Comparison of ENCODE assay signal across 8 mouse cellular contexts in the genomic region with DNA sequence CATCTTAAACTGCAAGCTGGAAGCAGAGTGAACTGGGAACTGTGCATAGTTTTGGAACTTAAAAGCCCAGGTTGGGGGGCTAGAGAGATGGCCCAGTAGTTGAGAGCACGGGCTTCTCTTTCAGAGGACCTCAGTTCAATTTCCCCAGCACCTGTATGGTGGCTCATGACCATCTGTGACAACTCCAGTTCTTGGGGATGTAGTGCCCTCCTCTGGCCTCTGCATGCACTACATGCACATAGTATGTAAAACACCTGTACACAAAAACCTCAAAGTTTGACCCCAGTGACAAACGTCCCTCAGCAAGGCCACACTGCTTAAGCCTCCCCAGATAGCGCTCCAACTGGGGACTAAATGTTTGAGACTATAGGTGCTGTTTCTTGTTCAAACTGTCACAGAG. TPM values are rescaled to one million over a fixed set of nuclear protein-coding genes. Genes with fewer than 3 reads are reported as not detected.
DNase-seq lines count a peak whose midpoint lies in the region; ATAC-seq and TF ChIP-seq lines count a peak whose summit lies in the region.
"Had no signal": no experiment of that assay in that cellular context is flagged by ENCODE, and none has a peak within 500 bp of the region (broad histone marks: within the 10 kb centered on the region; RNA-seq: fewer than 3 reads in every experiment).

No protein-coding gene starts in this region.

- H3K36me3 ChIP-seq in ES-E14 (ENCODE audit: control insufficient read depth, insufficient read depth, low read length, poor library complexity, severe bottlenecking) = no peaks in the 10 kb centered on the region

- no peaks in the 10 kb centered on the region for H3K9me3 ChIP-seq in ES-E14 (ENCODE audit: control insufficient read depth, insufficient read depth, low read depth, low read length)

- ATAC-seq in megakaryocyte progenitor cell, adult 5-6 weeks (replicated peaks; ENCODE audit: poor library complexity) = peak; percentile 63

- H3K9ac ChIP-seq in ES-E14 (ENCODE audit: insufficient read depth, low read depth, low read length, poor library complexity, severe bottlenecking) = no peak overlapping the region

- intact Hi-C loops in left cerebral cortex, postnatal 14 days (cut with DNase I) = no loop called here

- H3K4me3 ChIP-seq in ES-E14 (ENCODE audit: insufficient read depth in 1 of 2, low read depth in 1 of 2, low read length in 2 of 2, poor library complexity in 1 of 2, severe bottlenecking in 1 of 2) = no peak overlapping the region
- H3K4me3 ChIP-seq: erythroblast, embryonic 14.5 days had no signal

- peaks cover 0 to 3% of the 10 kb centered on the region in 2 experiments; a peak in 1 of 4 replicates for H3K4me1 ChIP-seq in ES-E14 (ENCODE audit: control insufficient read depth in 2 of 2, insufficient read depth in 2 of 2, low read length in 2 of 2, poor library complexity in 1 of 2)

- no peak overlapping the region for H3K27ac ChIP-seq in ES-E14 (ENCODE audit: insufficient read depth, low read depth, low read length, poor library complexity, severe bottlenecking)

- peak; percentile 37 to 45 for DNase-seq in left cerebral cortex, postnatal 14 days (ENCODE audit: low spot score in 2 of 2)
- no peak for DNase-seq in left cerebral cortex, adult 11 months (ENCODE audit: low spot score)
- no peak for DNase-seq in ES-E14 (ENCODE audit: low read depth, low spot score)
- peak; percentile 40 for DNase-seq in c-Kit-positive CD71-negative TER-119-negative erythroid progenitor cells, embryonic 14.5 days (ENCODE audit: low read depth)
- no peak for DNase-seq in urinary bladder, adult 2 months (ENCODE audit: low spot score)
- DNase-seq in layer of hippocampus, adult 9-10 months (ENCODE audit: low spot score) = no peak

- in situ Hi-C loops in ES-E14 (cut with MboI; ENCODE audit: low sequenced_read_pairs in 2 of 2, unreplicated experiment in 2 of 2) = no loop called here

TF ChIP-seq in ES-E14, 5 proteins besides CTCF, POLR2A, EP300 and RAD21:
- TF ChIP-seq CHD2 (IDR thresholded peaks at IDR 0.05; ENCODE audit: low read depth, low read length) (no peak), ZC3H11A (IDR thresholded peaks at IDR 0.05; ENCODE audit: borderline replicate concordance, low read depth, low read length) (peak; percentile 80; the same call in 1 of the 2 replicates)
TF ChIP-seq in ES-E14: peak in this region for 1.

RNA-seq across cellular contexts. Expression of gene Adra1d, which starts 35.0 kb away (rescaled TPM):
- total RNA-seq in left cerebral cortex, postnatal 14 days (2021) = 10 to 100 TPM; 43.4 to 46.9 TPM
- 0.79 and 0.85 TPM in 2 replicates for total RNA-seq in ES-E14 (2012; rRNA removed)
- not detected in 2 replicates for total RNA-seq in megakaryocyte progenitor cell, adult 5-6 weeks (2015)
- not detected in 2 replicates for total RNA-seq in megakaryocyte progenitor cell, adult 5-6 weeks (2017)
- 0.97 and 1.1 TPM in 2 replicates for polyA plus RNA-seq in urinary bladder, adult 2 months (2012; rRNA removed)
- polyA plus RNA-seq: erythroblast, embryonic 14.5 days had no signal

RNA-seq across cellular contexts. Expression of gene Smox, which starts 35.8 kb away (rescaled TPM):
- 10 to 100 TPM; 65.4 to 68.9 TPM for total RNA-seq in left cerebral cortex, postnatal 14 days (2021)
- 12.9 and 16.1 TPM in 2 replicates for total RNA-seq in ES-E14 (2012; rRNA removed)
- 4.6 and 5.7 TPM in 2 replicates for total RNA-seq in megakaryocyte progenitor cell, adult 5-6 weeks (2015)
- 7.8 and 8.7 TPM in 2 replicates for total RNA-seq in megakaryocyte progenitor cell, adult 5-6 weeks (2017)
- polyA plus RNA-seq in urinary bladder, adult 2 months (2012; rRNA removed) = 16.7 and 18.4 TPM in 2 replicates

Comparison
In these comparisons a context has a peak if more than half of its experiments do, and no peak if none do; other contexts are left out.
1. DNase-seq: peak in left cerebral cortex, postnatal 14 days (2 of 2) and c-Kit-positive CD71-negative TER-119-negative erythroid progenitor cells, embryonic 14.5 days (single experiment); none in left cerebral cortex, adult 11 months (single experiment), ES-E14 (single experiment), urinary bladder, adult 2 months (single experiment) and layer of hippocampus, adult 9-10 months (single experiment).
2. RNA of gene Adra1d, which starts 35.0 kb away (total RNA-seq): 43.4 to 46.9 TPM in left cerebral cortex, postnatal 14 days; 0.79 to 0.85 TPM in ES-E14 and not detected in megakaryocyte progenitor cell, adult 5-6 weeks; every median in the first group is over 10 times any median in the second.